8 mouse cellular contexts compared by ENCODE assay signal in genomic region chr13:63719351-63720207, GRCm38 (mm10).
DNase-seq lines count a peak whose midpoint lies in the region; ATAC-seq lines count a peak whose summit lies in the region.

No protein-coding gene starts in this region.

- H3K27me3 ChIP-seq in forebrain, embryonic 14.5 days (replicated peaks; ENCODE audit: control insufficient read depth, insufficient read depth, low read length), result no peaks in the 10 kb centered on the region

- WGBS in forebrain, embryonic 14.5 days, result 40% methylated on average over 8 of the region's 8 CpGs

- H3K4me2 ChIP-seq in forebrain, embryonic 14.5 days (ENCODE audit: low read length), result no peak overlapping the region

- ATAC-seq in forebrain, embryonic 14.5 days, result peak; percentile 54; the same call in 1 of the 2 replicates

- H3K4me1 ChIP-seq in forebrain, embryonic 14.5 days (ENCODE audit: control insufficient read depth, insufficient read depth, low read length), result peaks cover 7% of the 10 kb centered on the region

- no peak overlapping the region for H3K27ac ChIP-seq in forebrain, embryonic 14.5 days (ENCODE audit: low read depth, low read length)

- H3K4me3 ChIP-seq in forebrain, embryonic 14.5 days (ENCODE audit: low read depth, low read length), result no peak overlapping the region

- DNase-seq in heart, adult 18-20 months, result peak; percentile 6 to 11
- no peak for DNase-seq in heart, adult 8-10 months (ENCODE audit: low spot score)
- peak; percentile 35 for DNase-seq in forebrain, embryonic 14.5 days (ENCODE audit: low spot score)
- DNase-seq in kidney, postnatal 4 days, result peak; percentile 30 to 49
- DNase-seq in mesoderm, embryonic 11.5 days (ENCODE audit: low read depth, low spot score), result peak; percentile 52
- no peak for DNase-seq in frontal cortex, postnatal 25 days (ENCODE audit: low spot score in 2 of 2)
- no peak for DNase-seq in adrenal gland, adult 18-20 months (ENCODE audit: low spot score in 2 of 2)
- DNase-seq in thymus, postnatal 14 days, result no peak

- no peak overlapping the region for H3K9ac ChIP-seq in forebrain, embryonic 14.5 days (ENCODE audit: low read length)

- no peaks in the 10 kb centered on the region for H3K9me3 ChIP-seq in forebrain, embryonic 14.5 days (replicated peaks; ENCODE audit: control insufficient read depth, low read length)

- H3K36me3 ChIP-seq in forebrain, embryonic 14.5 days (ENCODE audit: control insufficient read depth, insufficient read depth, low read length), result no peaks in the 10 kb centered on the region

Comparison
In these comparisons a context has a peak if more than half of its experiments do, and no peak if none do; other contexts are left out.
1. DNase-seq: peak in heart, adult 18-20 months (2 of 2), forebrain, embryonic 14.5 days (single experiment), kidney, postnatal 4 days (2 of 2) and mesoderm, embryonic 11.5 days (single experiment); none in heart, adult 8-10 months (single experiment), frontal cortex, postnatal 25 days (0 of 2), adrenal gland, adult 18-20 months (0 of 2) and thymus, postnatal 14 days (single experiment).